Mouse (Mus musculus): ENCODE measurements at regions not wholly inside any gene's neighbourhood (a gene's known extent, or its start where the extent isn't known, plus 50 kb on each side); places are given as distances from the start of the nearest gene placed in this dataset.

- H3K4me1 ChIP-seq = 0 out of 2 replicates have a peak, but pooled peaks cover 6% of the 10 kb centered on the region
- no peaks in the 10 kb centered on the region for H3K36me3 ChIP-seq (replicated peaks)
- H3K9me3 ChIP-seq = no peaks in the 10 kb centered on the region
- H3K4me3 ChIP-seq = no peak overlapping the region
- 81% methylated on average over 8 of the region's 8 CpGs for WGBS
- ATAC-seq (replicated peaks) = no peak
- H3K9ac ChIP-seq = no peak overlapping the region
- H3K27ac ChIP-seq = no peak overlapping the region
- H3K27me3 ChIP-seq (replicated peaks) = no peaks in the 10 kb centered on the region
- H3K4me2 ChIP-seq = no peak overlapping the region
These were observed 219.2 kb downstream of the Hhipl2 start for GRCm38 (mm10) chr1:183637214-183637613.

DNA sequence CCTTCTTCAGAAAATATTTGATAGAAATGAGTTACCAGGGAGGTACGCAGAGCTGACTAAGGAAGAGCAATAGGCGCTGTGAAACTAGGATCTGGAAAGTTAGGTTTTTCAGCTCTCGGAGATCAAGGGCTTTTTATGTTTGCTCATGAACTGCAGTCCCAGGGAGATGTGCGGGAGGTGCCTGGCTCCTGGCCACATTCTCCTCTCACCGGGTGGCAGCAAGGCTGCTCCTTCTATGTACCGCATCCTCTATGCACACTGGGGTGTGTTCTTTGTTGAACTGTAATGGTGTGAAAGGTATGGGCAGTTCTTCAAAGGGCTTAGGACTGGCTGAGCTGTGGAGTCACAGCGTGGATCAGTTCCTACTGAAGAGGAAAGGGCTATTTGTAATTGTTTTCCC lies 221.3 kb downstream of the Hhipl2 start:
- no peak overlapping the region for H3K4me2 ChIP-seq
- 0 out of 2 replicates have a peak, but pooled peaks cover 6% of the 10 kb centered on the region for H3K4me1 ChIP-seq
- no peak overlapping the region for H3K9ac ChIP-seq
- ATAC-seq (replicated peaks) = no peak
- no peak overlapping the region for H3K27ac ChIP-seq
- H3K9me3 ChIP-seq = no peaks in the 10 kb centered on the region
- 30% methylated on average over 7 of the region's 7 CpGs for WGBS
- no peaks in the 10 kb centered on the region for H3K36me3 ChIP-seq (replicated peaks)
- no peaks in the 10 kb centered on the region for H3K27me3 ChIP-seq (replicated peaks)
- no peak overlapping the region for H3K4me3 ChIP-seq

DNA sequence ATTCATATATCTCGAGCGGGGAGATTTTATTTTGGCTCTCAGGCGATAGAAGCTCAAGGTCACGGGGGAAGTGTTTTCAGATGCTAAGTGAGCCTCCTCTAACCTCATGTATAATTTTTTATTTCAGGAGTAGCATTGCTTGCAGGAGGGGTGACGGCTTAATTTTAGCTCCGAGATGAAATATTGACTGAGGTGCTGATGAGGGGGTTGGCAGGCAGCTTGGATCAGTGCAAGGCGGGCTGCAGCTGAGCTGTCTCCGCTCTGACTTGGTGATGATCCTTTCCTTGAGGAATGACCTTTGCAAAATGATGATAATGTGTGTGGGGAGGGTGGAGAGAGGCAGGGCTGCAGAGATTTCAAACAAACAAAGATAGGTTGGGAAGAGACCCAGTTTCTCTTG lies 222.6 kb downstream of the Hhipl2 start:
- no peak overlapping the region for H3K9ac ChIP-seq
- H3K27ac ChIP-seq = 0 out of 2 replicates have a peak overlapping the region, but pooled peaks have one; percentile 25
- 0 out of 2 replicates have a peak, but pooled peaks cover 6% of the 10 kb centered on the region for H3K4me1 ChIP-seq
- no peaks in the 10 kb centered on the region for H3K36me3 ChIP-seq (replicated peaks)
- peak; percentile 45; the same call in 1 of the 2 replicates for ATAC-seq (replicated peaks)
- H3K4me3 ChIP-seq = no peak overlapping the region
- H3K9me3 ChIP-seq = no peaks in the 10 kb centered on the region
- 44% methylated on average over 8 of the region's 8 CpGs for WGBS
- H3K4me2 ChIP-seq = no peak overlapping the region
- no peaks in the 10 kb centered on the region for H3K27me3 ChIP-seq (replicated peaks)

GRCm38 (mm10) chr1:183644001-183644400 lies 226.0 kb downstream of the Hhipl2 start:
- ATAC-seq (replicated peaks) = no peak
- H3K4me2 ChIP-seq = no peak overlapping the region
- no peak overlapping the region for H3K4me3 ChIP-seq
- no peak overlapping the region for H3K27ac ChIP-seq
- no peak overlapping the region for H3K9ac ChIP-seq
- no peaks in the 10 kb centered on the region for H3K9me3 ChIP-seq
- no peaks in the 10 kb centered on the region for H3K36me3 ChIP-seq (replicated peaks)
- 0 out of 2 replicates have a peak, but pooled peaks cover 6% of the 10 kb centered on the region for H3K4me1 ChIP-seq
- H3K27me3 ChIP-seq (replicated peaks) = no peaks in the 10 kb centered on the region
- 51% methylated on average over 2 of the region's 2 CpGs for WGBS

DNA sequence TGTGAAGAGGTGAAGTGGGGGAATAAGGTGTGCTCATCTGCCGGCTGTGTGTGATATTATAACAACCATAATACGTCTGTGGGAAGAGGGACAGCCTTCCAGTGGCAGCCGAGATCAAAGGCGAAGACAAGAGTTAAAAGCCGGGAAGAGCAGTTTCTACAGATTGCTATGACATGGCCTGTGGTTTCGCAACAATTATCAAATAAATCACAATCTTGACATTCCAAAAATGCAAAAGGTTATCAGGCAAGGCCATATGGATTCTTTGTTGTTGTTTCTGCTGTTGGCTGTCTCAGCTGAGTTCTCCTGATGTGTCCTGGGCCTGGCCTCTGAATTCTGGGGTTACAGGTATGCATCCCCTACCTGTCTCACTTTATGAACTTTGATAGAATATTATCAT lies 235.9 kb downstream of the Hhipl2 start:
- Histone ChIP-seq H3K4me1 (no peaks in the 10 kb centered on the region), H3K9ac (no peak overlapping the region), H3K4me2 (no peak overlapping the region), H3K27me3 (replicated peaks) (no peaks in the 10 kb centered on the region), H3K27ac (no peak overlapping the region), H3K36me3 (replicated peaks) (no peaks in the 10 kb centered on the region), H3K4me3 (no peak overlapping the region), H3K9me3 (no peaks in the 10 kb centered on the region)
- no peak for ATAC-seq (replicated peaks)
- WGBS = 87% methylated on average over 6 of the region's 6 CpGs

- 57% methylated on average over 5 of the region's 5 CpGs for WGBS
These were observed 239.0 kb downstream of the Hhipl2 start for GRCm38 (mm10) chr1:183657043-183657442.

DNA sequence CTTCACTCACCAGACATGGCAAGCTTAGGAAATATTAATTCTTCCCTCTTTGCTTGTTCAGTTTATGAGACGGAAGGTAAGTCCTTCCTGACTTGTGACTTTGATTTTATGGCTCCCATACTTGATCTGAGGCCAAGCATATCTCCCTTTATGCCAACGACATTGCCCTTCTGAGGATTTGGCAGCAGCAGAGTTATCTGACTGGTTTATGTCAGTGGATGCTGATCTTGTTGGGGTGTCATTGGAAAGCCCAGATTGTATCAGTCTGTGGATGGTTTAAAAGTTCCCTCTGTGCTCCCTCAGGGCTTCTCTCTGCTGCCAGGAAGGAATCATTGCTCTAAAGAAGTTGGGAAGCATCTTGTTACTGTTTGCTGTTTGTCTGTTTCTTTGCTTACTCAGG lies 242.5 kb downstream of the Hhipl2 start:
- Histone ChIP-seq H3K9me3 (no peaks in the 10 kb centered on the region), H3K27ac (no peak overlapping the region), H3K36me3 (replicated peaks) (no peaks in the 10 kb centered on the region), H3K27me3 (replicated peaks) (no peaks in the 10 kb centered on the region), H3K4me3 (no peak overlapping the region), H3K4me2 (no peak overlapping the region), H3K4me1 (no peaks in the 10 kb centered on the region), H3K9ac (no peak overlapping the region)
- no peak for ATAC-seq (replicated peaks)
- WGBS = 82% methylated on average over 2 of the region's 2 CpGs

More at GRCm38 (mm10) chr1:183657043-183657442, 239.0 kb downstream of the Hhipl2 start:
- Histone ChIP-seq H3K9ac (no peak overlapping the region), H3K36me3 (replicated peaks) (no peaks in the 10 kb centered on the region), H3K27me3 (replicated peaks) (no peaks in the 10 kb centered on the region), H3K4me2 (no peak overlapping the region), H3K9me3 (no peaks in the 10 kb centered on the region), H3K4me3 (no peak overlapping the region), H3K27ac (no peak overlapping the region), H3K4me1 (no peaks in the 10 kb centered on the region)
- no peak for ATAC-seq (replicated peaks)

- Histone ChIP-seq H3K4me3 (no peak overlapping the region), H3K9ac (no peak overlapping the region), H3K27ac (no peak overlapping the region), H3K36me3 (replicated peaks) (no peaks in the 10 kb centered on the region), H3K4me2 (no peak overlapping the region), H3K27me3 (replicated peaks) (no peaks in the 10 kb centered on the region), H3K4me1 (no peaks in the 10 kb centered on the region), H3K9me3 (0 out of 2 replicates have a peak, but pooled peaks cover 2% of the 10 kb centered on the region)
- WGBS = 79% methylated on average over 15 of the region's 15 CpGs
- ATAC-seq (replicated peaks) = no peak
These were observed 244.5 kb downstream of the Hhipl2 start for GRCm38 (mm10) chr1:183662369-183663043.

GRCm38 (mm10) chr1:183669271-183669670 lies 251.3 kb downstream of the Hhipl2 start:
- no peak overlapping the region for H3K9ac ChIP-seq
- H3K9me3 ChIP-seq = 0 out of 2 replicates have a peak, but pooled peaks cover 2% of the 10 kb centered on the region
- ATAC-seq (replicated peaks) = no peak
- H3K4me1 ChIP-seq = 0 out of 2 replicates have a peak, but pooled peaks cover 5% of the 10 kb centered on the region
- H3K4me3 ChIP-seq = no peak overlapping the region
- H3K4me2 ChIP-seq = no peak overlapping the region
- H3K27me3 ChIP-seq (replicated peaks) = no peaks in the 10 kb centered on the region
- H3K27ac ChIP-seq = no peak overlapping the region
- H3K36me3 ChIP-seq (replicated peaks) = no peaks in the 10 kb centered on the region
- WGBS = 74% methylated on average over 8 of the region's 8 CpGs

GRCm38 (mm10) chr1:183669674-183670073 lies 251.7 kb downstream of the Hhipl2 start:
- no peak overlapping the region for H3K9ac ChIP-seq
- no peaks in the 10 kb centered on the region for H3K27me3 ChIP-seq (replicated peaks)
- H3K4me3 ChIP-seq = no peak overlapping the region
- H3K4me2 ChIP-seq = no peak overlapping the region
- no peak for ATAC-seq (replicated peaks)
- H3K27ac ChIP-seq = no peak overlapping the region
- H3K36me3 ChIP-seq (replicated peaks) = no peaks in the 10 kb centered on the region
- 0 out of 2 replicates have a peak, but pooled peaks cover 2% of the 10 kb centered on the region for H3K9me3 ChIP-seq
- 61% methylated on average over 11 of the region's 11 CpGs for WGBS
- H3K4me1 ChIP-seq = 0 out of 2 replicates have a peak, but pooled peaks cover 5% of the 10 kb centered on the region

DNA sequence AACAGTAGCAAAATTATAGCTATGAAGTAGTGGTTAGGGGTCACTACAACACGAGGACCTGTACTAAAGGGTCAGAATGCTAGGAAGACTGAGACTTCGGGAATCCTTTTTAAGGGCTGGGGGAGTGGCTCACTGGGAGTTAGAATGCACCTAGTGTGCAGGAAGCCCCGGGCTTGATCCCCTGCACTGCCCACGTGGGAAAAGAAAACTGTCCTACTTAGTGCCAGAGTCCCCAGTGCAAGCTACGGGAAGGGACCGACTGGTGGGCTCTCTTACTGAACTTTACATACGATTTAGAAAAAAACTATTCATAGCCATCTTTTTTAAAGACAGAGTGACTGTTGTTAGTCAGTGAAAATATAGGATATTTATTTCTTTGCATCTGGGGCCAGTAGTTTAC lies 252.5 kb downstream of the Hhipl2 start:
- 76% methylated on average over 7 of the region's 7 CpGs for WGBS
- Histone ChIP-seq H3K36me3 (replicated peaks) (no peaks in the 10 kb centered on the region), H3K4me3 (no peak overlapping the region), H3K4me2 (no peak overlapping the region), H3K9ac (no peak overlapping the region), H3K27me3 (replicated peaks) (no peaks in the 10 kb centered on the region), H3K4me1 (0 out of 2 replicates have a peak, but pooled peaks cover 5% of the 10 kb centered on the region), H3K27ac (no peak overlapping the region), H3K9me3 (0 out of 2 replicates have a peak, but pooled peaks cover 2% of the 10 kb centered on the region)
- no peak for ATAC-seq (replicated peaks)

DNA sequence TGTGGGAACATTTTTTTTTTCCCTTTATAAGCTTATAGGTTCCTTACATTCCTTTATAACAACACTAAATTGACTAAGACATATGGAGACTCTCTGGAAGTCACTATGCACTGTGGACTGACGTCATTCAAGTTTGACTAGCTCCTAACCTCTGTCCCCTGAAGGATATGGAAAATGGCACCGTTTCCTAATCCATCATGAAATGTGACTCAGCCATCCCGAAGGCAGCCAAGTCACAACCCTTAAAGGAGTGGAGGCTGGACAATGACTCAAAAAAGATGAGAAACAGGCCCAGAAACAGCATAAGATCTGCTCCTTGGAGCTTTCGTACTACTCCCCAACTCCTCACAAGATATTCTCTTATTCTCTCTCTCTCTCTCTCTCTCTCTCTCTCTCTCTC lies 253.5 kb downstream of the Hhipl2 start:
- Histone ChIP-seq H3K36me3 (replicated peaks) (no peaks in the 10 kb centered on the region), H3K9me3 (0 out of 2 replicates have a peak, but pooled peaks cover 2% of the 10 kb centered on the region), H3K4me1 (0 out of 2 replicates have a peak, but pooled peaks cover 5% of the 10 kb centered on the region), H3K27me3 (replicated peaks) (no peaks in the 10 kb centered on the region), H3K9ac (no peak overlapping the region), H3K4me3 (no peak overlapping the region), H3K27ac (no peak overlapping the region), H3K4me2 (no peak overlapping the region)
- 77% methylated on average over 4 of the region's 4 CpGs for WGBS
- no peak for ATAC-seq (replicated peaks)

DNA sequence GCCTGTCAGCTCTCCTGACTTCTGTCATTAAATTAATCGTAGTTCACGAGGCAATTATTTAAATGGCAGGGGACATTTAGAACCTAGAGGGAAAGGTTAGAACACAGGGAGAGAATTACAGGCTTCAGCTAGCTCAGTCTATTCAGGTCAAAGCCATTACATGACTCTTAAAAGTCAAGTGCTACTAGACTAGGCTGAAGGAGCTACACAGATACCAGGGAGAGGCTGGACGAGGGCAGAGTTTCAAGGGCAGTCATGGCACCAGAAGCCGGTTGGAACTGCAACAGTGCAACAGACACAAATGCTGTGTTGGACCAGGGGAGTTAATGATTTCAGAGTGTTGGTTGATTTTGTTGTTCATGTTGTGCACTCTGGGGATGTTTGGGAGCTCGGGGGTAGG lies 254.5 kb downstream of the Hhipl2 start:
- Histone ChIP-seq H3K4me1 (0 out of 2 replicates have a peak, but pooled peaks cover 5% of the 10 kb centered on the region), H3K9ac (no peak overlapping the region), H3K27ac (no peak overlapping the region), H3K27me3 (replicated peaks) (no peaks in the 10 kb centered on the region), H3K9me3 (no peaks in the 10 kb centered on the region), H3K36me3 (replicated peaks) (no peaks in the 10 kb centered on the region), H3K4me3 (no peak overlapping the region), H3K4me2 (no peak overlapping the region)
- WGBS = 88% methylated on average over 5 of the region's 5 CpGs
- no peak for ATAC-seq (replicated peaks)
